Mouse (Mus musculus) ovary, postnatal 36 days (tissue): ENCODE measurements around the gene Tmcc1.

Source experiments
- DNase-seq: peaks from one replicate; pipeline ENCODE4 v3.0.0; 2022; ENCODE audit warnings: low spot score, mixed read lengths

Tmcc1 gene

DNA sequence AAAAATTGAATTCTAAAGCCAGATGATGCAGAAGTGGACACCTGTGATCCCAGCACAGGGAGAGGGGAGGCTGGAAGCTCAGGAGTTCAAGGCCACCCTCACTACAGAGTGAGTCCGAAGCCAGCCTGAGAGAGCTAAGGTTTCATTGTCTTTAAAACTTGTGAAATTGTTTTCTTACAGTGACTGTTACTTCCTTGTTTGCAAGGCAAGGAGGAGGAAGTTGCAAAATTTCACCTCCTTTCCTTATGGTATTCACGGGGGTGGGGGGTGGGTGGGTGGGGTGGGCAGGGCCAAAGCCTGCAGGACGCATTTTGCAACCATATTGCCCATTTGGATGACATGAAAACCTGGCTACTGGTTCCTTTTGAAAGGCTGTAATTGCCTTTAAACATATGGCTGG is 179.6 kb downstream of the Tmcc1 start:
- no peak for DNase-seq

- peak; percentile 81 for DNase-seq
These were observed 182.7 kb downstream of the Tmcc1 start for GRCm38 (mm10) chr6:116010541-116010940.

GRCm38 (mm10) chr6:116009426-116009825 is 183.9 kb downstream of the Tmcc1 start:
- peak; percentile 12 for DNase-seq

DNA sequence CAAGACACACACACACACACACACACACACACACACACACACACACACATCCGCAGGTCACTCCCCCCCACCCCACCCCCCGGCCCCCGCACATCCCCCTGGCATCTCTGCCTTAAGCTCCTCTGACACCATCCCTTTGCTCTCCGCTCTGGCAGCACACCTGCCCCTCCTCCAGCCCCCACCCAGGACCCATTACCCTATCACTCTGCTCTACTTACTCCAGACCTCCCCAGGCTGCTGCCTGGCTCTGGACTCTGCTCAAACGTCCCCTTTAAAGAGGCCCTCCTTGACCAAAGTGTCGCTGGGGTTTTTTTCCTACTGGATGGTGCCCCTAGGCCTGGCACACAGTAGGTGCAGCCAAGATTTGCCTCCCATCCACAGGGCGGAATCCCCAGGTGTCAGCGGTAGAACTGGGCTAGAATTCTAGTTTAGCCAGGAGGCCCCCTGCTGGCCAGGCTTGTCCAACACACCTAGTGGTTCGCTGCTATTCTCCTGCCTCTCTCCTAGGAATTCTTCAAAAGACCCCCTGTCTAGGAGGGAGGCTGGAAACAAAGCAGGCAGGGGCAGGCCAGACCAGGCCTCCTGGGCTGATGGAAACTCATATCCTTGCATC is 185.6 kb downstream of the Tmcc1 start:
- peak; percentile 73 for DNase-seq

- peak; percentile 40 for DNase-seq
These were observed 186.6 kb downstream of the Tmcc1 start for GRCm38 (mm10) chr6:116006731-116007130.

DNA sequence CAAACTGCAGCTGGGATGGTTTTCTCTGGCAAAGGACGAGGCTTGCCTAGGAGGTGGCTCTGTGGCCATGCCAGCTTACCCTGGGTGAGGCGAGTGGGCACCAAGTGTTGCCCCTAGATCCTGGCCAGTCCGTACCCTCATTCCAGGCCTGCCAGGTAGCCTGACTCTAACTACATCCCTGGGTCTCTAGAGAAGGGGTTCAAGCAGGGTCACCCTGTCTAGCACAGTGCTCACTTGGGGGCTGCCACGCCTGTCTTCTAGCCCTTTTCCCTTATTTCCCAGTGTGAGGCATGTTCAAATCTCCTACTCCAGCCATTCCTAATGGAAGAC is 187.4 kb downstream of the Tmcc1 start:
- peak; percentile 4 for DNase-seq

- peak; percentile 8 for DNase-seq
These were observed 187.9 kb downstream of the Tmcc1 start for GRCm38 (mm10) chr6:116005275-116005958.

GRCm38 (mm10) chr6:116004716-116005115 is 188.6 kb downstream of the Tmcc1 start:
- peak; percentile 5 for DNase-seq

- DNase-seq: no peak
These were observed 189.2 kb downstream of the Tmcc1 start for GRCm38 (mm10) chr6:116004069-116004468.

GRCm38 (mm10) chr6:116003516-116003915 is 189.8 kb downstream of the Tmcc1 start:
- DNase-seq: no peak

- DNase-seq: no peak
These were observed 190.8 kb downstream of the Tmcc1 start for GRCm38 (mm10) chr6:116002311-116003104.

GRCm38 (mm10) chr6:116000851-116001250 is 192.4 kb downstream of the Tmcc1 start:
- DNase-seq: no peak

- peak; percentile 8 for DNase-seq
These were observed 194.1 kb downstream of the Tmcc1 start for GRCm38 (mm10) chr6:115999227-115999626.

DNA sequence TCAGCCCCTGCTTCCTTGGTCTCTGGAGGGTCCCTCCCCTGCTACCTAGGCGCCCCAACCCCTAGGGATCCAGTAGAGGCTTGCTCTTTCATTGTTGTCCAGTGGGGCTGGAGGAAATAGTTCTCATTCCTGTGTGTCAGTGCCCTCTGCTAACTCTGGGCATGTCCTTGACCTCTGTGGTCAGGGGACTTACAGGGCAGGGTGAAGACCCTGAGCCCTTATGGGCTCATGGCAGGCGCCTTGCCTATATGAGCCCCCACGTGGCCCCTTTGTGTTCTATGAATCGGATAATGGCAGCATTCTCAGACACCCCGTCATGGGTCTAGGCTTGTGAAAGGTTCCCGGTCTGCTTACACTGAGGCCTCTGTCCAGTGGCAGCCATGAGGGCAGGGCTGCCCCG is 194.5 kb downstream of the Tmcc1 start:
- DNase-seq: peak; percentile 5

DNA sequence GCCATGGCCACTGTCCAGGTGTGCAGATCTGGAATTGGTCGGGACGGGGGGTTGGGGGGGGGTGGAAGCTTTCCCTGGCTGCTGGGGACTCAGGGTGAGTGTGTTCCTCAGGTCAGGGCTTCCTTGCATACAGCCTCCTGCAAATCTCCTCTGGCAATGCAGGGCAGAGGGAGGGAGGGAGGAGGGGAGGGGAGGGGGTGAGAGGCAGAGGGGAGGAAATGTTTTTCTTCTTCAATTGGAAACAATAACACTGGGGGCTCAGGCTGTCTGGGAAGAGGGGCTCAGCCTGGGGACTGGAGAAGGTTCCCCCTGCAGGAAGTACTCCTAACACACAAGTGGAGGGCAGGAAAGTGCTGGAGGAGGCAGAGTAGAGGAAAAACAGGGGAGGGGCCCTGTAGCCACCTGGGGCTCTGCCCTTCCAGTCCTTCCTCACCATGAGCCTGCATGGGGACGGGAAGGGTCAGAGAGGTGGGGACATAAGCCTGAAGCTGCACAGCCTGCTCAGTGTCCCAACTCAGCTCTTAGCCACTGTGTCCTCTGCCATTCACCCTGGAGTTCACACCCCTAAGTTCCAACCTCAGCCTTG is 195.5 kb downstream of the Tmcc1 start:
- DNase-seq: peak; percentile 5

GRCm38 (mm10) chr6:115996171-115996851 is 197.0 kb downstream of the Tmcc1 start:
- no peak for DNase-seq

- no peak for DNase-seq
These were observed 197.8 kb downstream of the Tmcc1 start for GRCm38 (mm10) chr6:115995531-115995941.

DNA sequence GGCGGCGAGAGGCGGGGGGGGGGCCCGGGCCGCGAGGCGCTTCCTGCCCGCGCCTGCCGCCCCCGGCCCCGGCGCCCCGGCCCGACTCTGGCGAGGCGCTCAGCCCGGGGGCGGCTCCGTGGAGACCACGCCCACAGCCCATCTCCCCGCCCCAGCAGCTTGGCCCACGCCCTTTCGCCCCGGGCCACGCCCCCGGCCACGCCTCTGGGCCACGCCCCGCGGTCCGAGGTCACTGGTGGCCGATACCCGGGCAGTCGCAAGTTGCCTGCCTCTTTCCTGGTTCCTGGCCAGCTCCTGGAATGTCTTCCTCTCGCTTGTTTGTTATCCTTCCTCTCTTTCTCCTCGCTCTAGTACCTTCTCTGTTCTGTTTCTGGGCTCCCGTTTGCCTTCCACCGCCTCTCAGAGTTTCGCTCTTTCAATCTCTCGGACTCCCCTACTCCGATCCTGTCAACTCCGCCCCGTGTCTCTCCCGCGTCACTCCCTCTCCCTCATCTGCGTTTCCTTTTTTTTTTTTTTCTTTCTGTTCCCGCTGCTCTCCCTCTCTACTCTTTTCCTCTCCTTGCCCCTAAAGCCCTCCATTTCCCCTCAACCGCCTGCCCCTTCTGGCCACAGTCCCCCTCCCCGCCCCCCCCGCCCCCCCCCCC is 198.3 kb downstream of the Tmcc1 start, which contains the start of gene Plxnd1:
Plxnd1 (minus strand) TSS at position 129 of the 644 bp plus-strand sequence.
- peak; percentile 96 for DNase-seq

GRCm38 (mm10) chr6:115994146-115994876 is 199.0 kb downstream of the Tmcc1 start:
- peak; percentile 54 for DNase-seq

DNA sequence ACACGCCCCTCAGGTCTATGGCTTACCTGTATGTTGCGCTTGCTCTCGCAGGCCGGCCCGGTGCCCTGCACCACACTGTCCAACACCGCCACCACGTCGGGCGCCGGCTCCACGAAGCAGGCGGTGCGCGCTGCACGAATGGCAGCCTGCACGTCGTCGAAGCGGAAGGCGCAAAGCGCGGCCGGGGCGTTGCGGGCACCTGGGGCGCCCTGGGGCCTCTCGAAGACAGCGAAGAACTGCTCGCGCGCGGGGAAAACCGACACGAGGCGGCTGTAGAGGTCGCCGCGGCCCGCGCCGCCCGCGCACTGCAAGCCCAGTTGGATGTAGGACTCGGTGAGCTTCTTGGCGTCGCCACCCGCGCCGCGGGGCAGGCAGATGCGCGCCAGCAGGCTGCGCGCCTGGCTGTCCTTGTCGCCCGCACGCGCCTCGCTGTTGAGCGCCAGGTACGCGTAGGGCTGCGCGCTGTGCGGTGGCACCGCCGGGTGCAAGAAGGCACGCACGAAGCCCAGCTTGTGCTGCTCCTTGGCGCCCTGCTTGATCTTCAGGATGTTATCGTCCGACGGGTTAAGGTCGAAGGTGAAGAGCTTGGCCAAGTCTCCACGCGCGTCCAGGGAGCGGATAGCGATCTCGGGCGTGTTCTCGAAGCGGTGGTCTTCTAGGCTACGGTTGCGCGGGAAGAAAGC is 199.7 kb downstream of the Tmcc1 start:
- no peak for DNase-seq
